Mouse (Mus musculus): ENCODE data around the gene Kcnh1. TPM values are rescaled to one million over a fixed set of nuclear protein-coding genes. Genes with fewer than 3 reads are reported as not detected.

The Kcnh1 gene
- polyA plus RNA-seq, 1 experiment from 2014 or later: 0.20 TPM

DNA sequence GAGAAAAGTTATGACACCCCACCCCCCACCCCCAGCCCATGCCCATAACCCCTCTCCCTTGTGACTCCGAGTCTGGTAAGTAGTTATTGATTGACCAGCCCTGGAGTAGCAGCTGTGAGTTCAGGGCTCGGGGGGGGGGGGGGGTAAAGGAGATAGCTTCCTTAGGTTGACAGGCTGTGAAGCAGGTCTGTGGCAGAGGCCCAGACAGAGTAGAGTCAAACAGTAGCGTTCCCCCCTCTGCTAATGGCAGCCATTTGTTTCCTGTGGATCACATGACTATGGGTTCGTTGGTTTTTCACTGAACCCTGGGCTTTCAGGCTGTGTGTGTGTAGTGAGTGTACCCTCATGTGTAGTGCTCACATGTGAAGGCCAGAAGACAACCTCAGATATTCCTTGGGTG, 102.8 kb downstream of the Kcnh1 start:
- H3K27me3 ChIP-seq (ENCODE audit: control insufficient read depth, insufficient read depth, low read length): no peaks in the 10 kb centered on the region
- 61% methylated on average over 4 of the region's 4 CpGs for WGBS
- H3K36me3 ChIP-seq (ENCODE audit: control insufficient read depth, insufficient read depth, low read length): no peaks in the 10 kb centered on the region
- H3K4me1 ChIP-seq (ENCODE audit: control insufficient read depth in 2 of 2, insufficient read depth in 2 of 2, low read length in 2 of 2): no peaks in the 10 kb centered on the region
- no peak overlapping the region for H3K9ac ChIP-seq (ENCODE audit: low read length)
- no peak overlapping the region for H3K4me2 ChIP-seq (ENCODE audit: low read length)
- no peak overlapping the region for H3K4me3 ChIP-seq (ENCODE audit: control insufficient read depth in 1 of 2, insufficient read depth in 1 of 2, low read depth in 1 of 2, low read length in 2 of 2)
- no peak overlapping the region for H3K27ac ChIP-seq (replicated peaks in 1 of 2; ENCODE audit: control insufficient read depth in 1 of 2, insufficient read depth in 1 of 2, low read depth in 2 of 2, low read length in 2 of 2)
- H3K9me3 ChIP-seq (ENCODE audit: control insufficient read depth, low read length): no peaks in the 10 kb centered on the region
- no peak for ATAC-seq (ENCODE audit: insufficient number of reproducible peaks, insufficient read depth, low FRiP score, low read depth)

DNA sequence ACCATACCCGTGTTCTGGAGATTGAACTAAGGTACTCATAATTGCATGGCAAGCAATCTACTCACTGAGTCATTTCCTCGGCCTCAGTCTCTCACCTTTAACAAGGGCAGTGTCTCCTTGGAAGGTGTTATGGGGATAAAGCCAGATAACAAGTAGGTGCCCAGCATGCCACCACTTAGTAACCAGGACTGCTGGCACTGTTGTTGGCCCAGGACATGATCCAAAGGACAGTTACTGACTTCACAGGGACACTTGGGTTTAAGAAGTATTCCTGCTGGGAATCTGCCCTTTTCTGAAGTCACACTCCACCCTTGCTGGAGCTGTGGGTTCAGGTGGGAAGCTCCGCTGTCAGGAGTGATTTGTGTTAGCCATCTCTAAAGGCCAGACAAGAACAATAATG, 103.3 kb downstream of the Kcnh1 start:
- H3K36me3 ChIP-seq (ENCODE audit: control insufficient read depth, insufficient read depth, low read length): no peaks in the 10 kb centered on the region

DNA sequence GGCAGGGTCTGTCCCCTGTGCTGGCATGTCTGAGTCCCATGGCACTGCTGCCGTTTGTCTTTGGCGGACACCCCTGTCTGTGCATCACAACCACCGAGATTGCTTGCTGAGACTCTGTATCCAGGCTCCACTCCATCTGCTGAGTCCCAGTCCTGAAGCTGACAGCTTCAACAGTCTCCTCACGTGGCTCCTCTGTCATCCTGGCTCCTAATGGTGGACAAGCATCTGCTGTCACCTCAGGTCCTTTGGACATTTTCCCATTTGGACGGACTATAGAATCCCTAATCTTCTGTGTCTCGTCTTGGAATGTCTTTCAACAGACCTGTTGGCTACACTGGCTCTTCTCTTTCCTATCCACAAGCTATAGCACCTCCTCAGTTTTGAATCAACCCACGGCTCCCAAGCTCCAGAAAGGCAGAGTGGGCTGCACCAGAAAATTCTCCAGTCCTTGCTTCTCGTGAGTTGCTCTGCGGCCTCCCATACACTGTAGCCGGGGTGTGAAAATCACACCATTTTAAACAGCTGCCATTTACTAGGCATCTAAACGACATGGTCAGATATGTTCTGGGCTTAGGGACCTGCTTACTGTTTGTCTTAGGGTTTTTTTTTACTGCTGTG, 104.8 kb downstream of the Kcnh1 start:
- Histone ChIP-seq H3K9me3 (ENCODE audit: control insufficient read depth, low read length) (no peaks in the 10 kb centered on the region), H3K9ac (ENCODE audit: low read length) (no peak overlapping the region), H3K27me3 (ENCODE audit: control insufficient read depth, insufficient read depth, low read length) (no peaks in the 10 kb centered on the region), H3K4me2 (ENCODE audit: low read length) (no peak overlapping the region), H3K4me1 (ENCODE audit: control insufficient read depth in 2 of 2, insufficient read depth in 2 of 2, low read length in 2 of 2) (no peaks in the 10 kb centered on the region), H3K27ac (replicated peaks in 1 of 2; ENCODE audit: control insufficient read depth in 1 of 2, insufficient read depth in 1 of 2, low read depth in 2 of 2, low read length in 2 of 2) (no peak overlapping the region), H3K36me3 (ENCODE audit: control insufficient read depth, insufficient read depth, low read length) (no peaks in the 10 kb centered on the region), H3K4me3 (ENCODE audit: control insufficient read depth in 1 of 2, insufficient read depth in 1 of 2, low read depth in 1 of 2, low read length in 2 of 2) (no peak overlapping the region)
- no peak for ATAC-seq (ENCODE audit: insufficient number of reproducible peaks, insufficient read depth, low FRiP score, low read depth)
- 68% methylated on average over 11 of the region's 11 CpGs for WGBS

More for the DNA sequence above, 103.3 kb downstream of the Kcnh1 start:
- H3K27ac ChIP-seq (replicated peaks in 1 of 2; ENCODE audit: control insufficient read depth in 1 of 2, insufficient read depth in 1 of 2, low read depth in 2 of 2, low read length in 2 of 2): no peak overlapping the region
- H3K4me2 ChIP-seq (ENCODE audit: low read length): no peak overlapping the region
- no peaks in the 10 kb centered on the region for H3K27me3 ChIP-seq (ENCODE audit: control insufficient read depth, insufficient read depth, low read length)
- H3K9me3 ChIP-seq (ENCODE audit: control insufficient read depth, low read length): no peaks in the 10 kb centered on the region
- no peaks in the 10 kb centered on the region for H3K4me1 ChIP-seq (ENCODE audit: control insufficient read depth in 2 of 2, insufficient read depth in 2 of 2, low read length in 2 of 2)
- H3K4me3 ChIP-seq (ENCODE audit: control insufficient read depth in 1 of 2, insufficient read depth in 1 of 2, low read depth in 1 of 2, low read length in 2 of 2): no peak overlapping the region
- H3K9ac ChIP-seq (ENCODE audit: low read length): no peak overlapping the region
- ATAC-seq (ENCODE audit: insufficient number of reproducible peaks, insufficient read depth, low FRiP score, low read depth): no peak
- 73% methylated on average over 3 of the region's 3 CpGs for WGBS

DNA sequence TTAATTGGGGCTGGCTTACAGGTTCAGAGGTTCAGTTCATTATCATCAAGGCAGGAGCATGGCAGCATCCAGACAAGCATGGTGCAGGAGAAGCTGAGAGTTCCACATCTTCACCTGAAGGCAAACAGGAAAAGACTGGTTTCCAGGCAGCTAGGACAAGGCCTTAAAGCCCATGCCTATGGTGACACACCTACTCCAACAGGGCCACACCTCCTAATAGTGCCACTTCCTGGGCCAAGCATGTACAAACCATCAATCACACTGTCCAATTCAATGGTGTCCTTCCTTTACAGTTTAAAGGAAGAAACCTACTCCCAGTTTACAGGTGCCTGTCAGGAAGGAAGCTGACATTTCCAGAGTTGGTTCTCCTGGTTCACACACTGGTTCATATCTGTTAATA, 105.3 kb downstream of the Kcnh1 start:
- Histone ChIP-seq H3K9ac (ENCODE audit: low read length) (no peak overlapping the region), H3K4me1 (ENCODE audit: control insufficient read depth in 2 of 2, insufficient read depth in 2 of 2, low read length in 2 of 2) (no peaks in the 10 kb centered on the region), H3K4me2 (ENCODE audit: low read length) (no peak overlapping the region), H3K27me3 (ENCODE audit: control insufficient read depth, insufficient read depth, low read length) (no peaks in the 10 kb centered on the region), H3K4me3 (ENCODE audit: control insufficient read depth in 1 of 2, insufficient read depth in 1 of 2, low read depth in 1 of 2, low read length in 2 of 2) (no peak overlapping the region), H3K27ac (replicated peaks in 1 of 2; ENCODE audit: control insufficient read depth in 1 of 2, insufficient read depth in 1 of 2, low read depth in 2 of 2, low read length in 2 of 2) (no peak overlapping the region), H3K9me3 (ENCODE audit: control insufficient read depth, low read length) (no peaks in the 10 kb centered on the region), H3K36me3 (ENCODE audit: control insufficient read depth, insufficient read depth, low read length) (no peaks in the 10 kb centered on the region)
- ATAC-seq (ENCODE audit: insufficient number of reproducible peaks, insufficient read depth, low FRiP score, low read depth): no peak

DNA sequence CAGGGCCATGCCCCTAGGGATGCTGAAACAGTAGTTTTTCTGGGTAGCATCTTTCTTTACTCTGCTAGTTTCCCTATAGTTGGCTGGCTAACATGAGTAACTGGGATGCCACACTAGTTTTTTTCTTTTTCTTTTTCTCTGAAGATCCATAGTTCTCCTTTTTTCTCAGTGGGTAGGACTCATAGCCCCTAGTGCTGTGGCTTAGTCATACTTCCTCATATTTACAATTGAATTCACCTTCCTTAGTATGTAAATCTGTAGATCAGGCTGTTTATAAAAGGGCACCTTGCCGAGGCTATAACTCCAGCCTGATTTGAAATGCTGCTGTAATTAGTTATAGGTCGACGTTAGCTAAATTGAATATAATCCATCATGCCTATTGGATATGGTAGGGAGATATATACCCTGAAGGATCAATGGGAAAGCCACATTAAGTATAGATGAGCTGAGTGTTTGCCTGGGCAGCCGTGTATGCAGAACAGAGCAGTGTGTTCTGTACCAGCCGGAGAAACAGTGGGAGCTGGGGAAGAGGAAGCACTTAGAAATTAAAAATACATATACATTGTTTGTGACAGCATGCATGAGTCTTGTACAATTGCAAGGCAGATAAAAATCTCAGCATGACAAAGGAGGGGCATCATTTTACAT, 107.0 kb downstream of the Kcnh1 start:
- H3K9me3 ChIP-seq (ENCODE audit: control insufficient read depth, low read length): no peaks in the 10 kb centered on the region
- H3K36me3 ChIP-seq (ENCODE audit: control insufficient read depth, insufficient read depth, low read length): no peaks in the 10 kb centered on the region
- H3K4me1 ChIP-seq (ENCODE audit: control insufficient read depth in 2 of 2, insufficient read depth in 2 of 2, low read length in 2 of 2): no peaks in the 10 kb centered on the region
- H3K4me3 ChIP-seq (ENCODE audit: control insufficient read depth in 1 of 2, insufficient read depth in 1 of 2, low read depth in 1 of 2, low read length in 2 of 2): no peak overlapping the region
- no peak overlapping the region for H3K9ac ChIP-seq (ENCODE audit: low read length)
- no peak overlapping the region for H3K4me2 ChIP-seq (ENCODE audit: low read length)
- no peaks in the 10 kb centered on the region for H3K27me3 ChIP-seq (ENCODE audit: control insufficient read depth, insufficient read depth, low read length)
- 73% methylated on average over 5 of the region's 5 CpGs for WGBS
- no peak for ATAC-seq (ENCODE audit: insufficient number of reproducible peaks, insufficient read depth, low FRiP score, low read depth)
- no peak overlapping the region for H3K27ac ChIP-seq (replicated peaks in 1 of 2; ENCODE audit: control insufficient read depth in 1 of 2, insufficient read depth in 1 of 2, low read depth in 2 of 2, low read length in 2 of 2)

- no peaks in the 10 kb centered on the region for H3K4me1 ChIP-seq (ENCODE audit: control insufficient read depth in 2 of 2, insufficient read depth in 2 of 2, low read length in 2 of 2)
Observed at GRCm38 (mm10) chr1:192300417-192300816, 109.8 kb downstream of the Kcnh1 start.

GRCm38 (mm10) chr1:192303615-192304014, 113.0 kb downstream of the Kcnh1 start:
- no peaks in the 10 kb centered on the region for H3K27me3 ChIP-seq (ENCODE audit: control insufficient read depth, insufficient read depth, low read length)
- H3K27ac ChIP-seq (replicated peaks in 1 of 2; ENCODE audit: control insufficient read depth in 1 of 2, insufficient read depth in 1 of 2, low read depth in 2 of 2, low read length in 2 of 2): no peak overlapping the region
- no peaks in the 10 kb centered on the region for H3K36me3 ChIP-seq (ENCODE audit: control insufficient read depth, insufficient read depth, low read length)
- H3K9ac ChIP-seq (ENCODE audit: low read length): no peak overlapping the region
- H3K4me3 ChIP-seq (ENCODE audit: control insufficient read depth in 1 of 2, insufficient read depth in 1 of 2, low read depth in 1 of 2, low read length in 2 of 2): no peak overlapping the region
- 65% methylated on average over 2 of the region's 2 CpGs for WGBS
- no peaks in the 10 kb centered on the region for H3K9me3 ChIP-seq (ENCODE audit: control insufficient read depth, low read length)
- H3K4me1 ChIP-seq (ENCODE audit: control insufficient read depth in 2 of 2, insufficient read depth in 2 of 2, low read length in 2 of 2): no peaks in the 10 kb centered on the region
- H3K4me2 ChIP-seq (ENCODE audit: low read length): no peak overlapping the region
- ATAC-seq (ENCODE audit: insufficient number of reproducible peaks, insufficient read depth, low FRiP score, low read depth): no peak

More at GRCm38 (mm10) chr1:192300417-192300816, 109.8 kb downstream of the Kcnh1 start:
- Histone ChIP-seq H3K4me3 (ENCODE audit: control insufficient read depth in 1 of 2, insufficient read depth in 1 of 2, low read depth in 1 of 2, low read length in 2 of 2) (no peak overlapping the region), H3K27ac (replicated peaks in 1 of 2; ENCODE audit: control insufficient read depth in 1 of 2, insufficient read depth in 1 of 2, low read depth in 2 of 2, low read length in 2 of 2) (no peak overlapping the region), H3K27me3 (ENCODE audit: control insufficient read depth, insufficient read depth, low read length) (no peaks in the 10 kb centered on the region), H3K36me3 (ENCODE audit: control insufficient read depth, insufficient read depth, low read length) (no peaks in the 10 kb centered on the region), H3K4me2 (ENCODE audit: low read length) (no peak overlapping the region), H3K9me3 (ENCODE audit: control insufficient read depth, low read length) (no peaks in the 10 kb centered on the region), H3K9ac (ENCODE audit: low read length) (no peak overlapping the region)
- no peak for ATAC-seq (ENCODE audit: insufficient number of reproducible peaks, insufficient read depth, low FRiP score, low read depth)
- 54% methylated on average over 7 of the region's 7 CpGs for WGBS

DNA sequence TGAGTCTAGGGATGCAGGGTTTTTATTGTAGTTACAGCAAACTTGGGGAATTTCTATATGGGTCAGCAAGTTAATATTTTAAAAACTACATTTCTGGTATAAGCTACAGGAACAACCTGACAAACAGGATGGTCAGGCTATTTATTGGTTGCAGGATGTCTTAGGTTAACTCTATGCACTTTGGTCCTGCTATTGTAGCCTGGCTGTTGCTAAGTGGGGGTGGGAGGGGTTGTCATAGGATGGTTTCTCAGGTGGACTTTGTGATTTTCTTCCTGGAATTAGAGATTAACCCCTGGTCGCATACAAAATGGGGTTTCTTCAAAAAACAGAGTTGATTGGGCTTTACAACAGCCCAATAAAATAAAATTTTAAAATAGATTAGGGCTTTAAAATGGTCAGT, 114.6 kb downstream of the Kcnh1 start:
- Histone ChIP-seq H3K27ac (replicated peaks in 1 of 2; ENCODE audit: control insufficient read depth in 1 of 2, insufficient read depth in 1 of 2, low read depth in 2 of 2, low read length in 2 of 2) (no peak overlapping the region), H3K4me1 (ENCODE audit: control insufficient read depth in 2 of 2, insufficient read depth in 2 of 2, low read length in 2 of 2) (no peaks in the 10 kb centered on the region), H3K9me3 (ENCODE audit: control insufficient read depth, low read length) (no peaks in the 10 kb centered on the region), H3K4me2 (ENCODE audit: low read length) (no peak overlapping the region), H3K36me3 (ENCODE audit: control insufficient read depth, insufficient read depth, low read length) (no peaks in the 10 kb centered on the region), H3K9ac (ENCODE audit: low read length) (no peak overlapping the region), H3K4me3 (ENCODE audit: control insufficient read depth in 1 of 2, insufficient read depth in 1 of 2, low read depth in 1 of 2, low read length in 2 of 2) (no peak overlapping the region), H3K27me3 (ENCODE audit: control insufficient read depth, insufficient read depth, low read length) (no peaks in the 10 kb centered on the region)
- WGBS: 79% methylated on average over 1 of the region's 1 CpGs
- ATAC-seq (ENCODE audit: insufficient number of reproducible peaks, insufficient read depth, low FRiP score, low read depth): no peak

Data from heart, embryonic 14.5 days (tissue).